Mouse (Mus musculus) left cerebral cortex, adult 11 months (tissue): ENCODE measurements around the gene Ppib.

Experiments
- DNase-seq: peaks from one replicate; pipeline ENCODE4 v3.0.0; 2022; ENCODE audit warnings: low spot score

The Ppib gene

DNA sequence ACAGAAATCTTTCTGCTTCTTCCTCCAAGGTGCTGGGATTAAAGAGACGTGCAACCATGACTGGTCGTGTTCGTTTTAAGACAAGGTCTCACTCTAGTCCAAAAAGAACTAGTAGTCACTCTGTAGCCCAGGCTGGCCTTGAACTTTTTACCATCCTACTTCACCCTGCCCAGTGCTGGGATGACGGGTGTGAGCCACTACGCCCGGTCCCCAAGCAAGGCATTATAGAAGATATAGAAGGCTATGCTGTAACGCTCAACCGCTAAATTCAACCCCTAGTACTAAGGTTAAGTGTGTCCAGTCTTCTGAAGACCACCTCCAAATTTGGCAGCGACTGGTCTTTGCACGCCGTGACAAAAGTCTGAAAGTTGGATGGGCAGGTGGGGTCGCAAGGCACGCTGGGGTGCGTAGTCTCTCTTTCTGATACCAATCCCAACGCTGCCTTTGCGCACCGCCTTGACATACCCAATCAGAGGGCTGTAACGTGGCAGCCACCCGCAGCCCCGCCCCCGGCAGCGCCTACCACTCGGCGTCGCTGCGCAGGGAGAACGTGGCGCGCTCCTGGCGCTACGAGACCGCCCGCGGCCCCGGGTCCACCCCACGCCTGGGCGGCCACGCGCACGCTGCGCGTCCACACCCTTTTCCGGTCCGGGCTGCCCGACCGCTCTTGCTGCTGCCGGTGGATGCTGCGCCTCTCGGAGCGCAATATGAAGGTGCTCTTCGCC, at the start of gene Ppib:
TSS of gene Ppib (plus strand) at position 640 of the 725 bp plus-strand sequence.
- peak; percentile 97 for DNase-seq

DNA sequence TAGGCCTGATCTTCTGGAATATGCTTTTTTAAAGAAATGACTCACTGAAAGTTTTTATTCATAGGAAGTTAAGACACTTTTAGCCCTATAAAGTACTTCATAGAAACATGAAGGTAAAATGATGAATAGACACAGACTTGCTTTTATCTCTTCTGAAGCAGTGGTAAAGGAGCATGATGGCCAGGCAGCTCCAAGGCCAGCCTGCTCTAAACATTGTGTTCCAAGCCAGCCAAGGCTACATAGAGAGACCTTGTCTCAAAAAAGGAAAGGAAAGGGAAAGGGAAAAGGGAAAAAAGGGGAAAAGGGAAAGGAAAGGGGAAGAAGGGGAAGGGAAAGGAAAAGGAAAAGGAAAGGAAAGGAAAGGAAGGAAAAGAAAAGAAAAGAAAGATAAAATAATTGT, 39.4 kb upstream of the Ppib start:
- DNase-seq = no peak

DNA sequence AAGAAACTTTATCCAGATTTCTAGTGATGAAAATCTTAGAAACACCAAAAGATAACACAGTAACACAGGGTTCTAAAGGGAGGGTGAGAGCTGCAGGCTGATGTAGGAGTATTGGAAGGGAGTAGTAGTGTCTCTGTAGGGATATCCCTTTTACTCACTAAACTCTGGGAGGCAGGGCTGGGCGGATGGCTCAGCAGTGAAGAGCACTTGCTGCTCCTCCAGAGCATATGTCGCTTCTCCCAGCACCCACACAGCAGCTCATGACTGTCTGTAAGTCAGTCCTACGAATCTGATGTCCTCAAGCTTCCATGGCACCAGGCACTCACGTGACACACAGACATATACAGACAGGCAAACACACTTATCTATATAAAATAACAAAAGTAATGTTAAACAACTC, 21.9 kb upstream of the Ppib start:
- DNase-seq = no peak

DNA sequence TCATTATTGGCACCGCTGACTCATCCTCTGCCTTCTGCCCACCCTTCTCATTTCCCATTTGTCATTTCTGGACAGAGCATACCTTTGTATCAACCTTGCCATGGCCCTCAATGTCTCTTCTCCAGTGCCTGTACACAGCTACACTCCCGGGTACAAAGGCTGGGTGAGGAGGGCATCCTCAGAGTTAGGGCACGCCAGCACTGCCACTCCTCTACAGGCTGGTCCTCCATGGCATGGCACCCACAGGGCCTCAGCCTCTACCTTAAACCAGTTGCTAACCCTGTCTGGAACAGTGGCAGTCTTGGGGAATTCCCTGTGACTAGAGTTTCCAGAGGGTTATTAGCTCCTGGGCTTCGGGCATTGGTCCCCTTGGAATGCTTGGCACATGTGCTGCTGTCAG, 21.4 kb upstream of the Ppib start:
- DNase-seq = no peak

DNA sequence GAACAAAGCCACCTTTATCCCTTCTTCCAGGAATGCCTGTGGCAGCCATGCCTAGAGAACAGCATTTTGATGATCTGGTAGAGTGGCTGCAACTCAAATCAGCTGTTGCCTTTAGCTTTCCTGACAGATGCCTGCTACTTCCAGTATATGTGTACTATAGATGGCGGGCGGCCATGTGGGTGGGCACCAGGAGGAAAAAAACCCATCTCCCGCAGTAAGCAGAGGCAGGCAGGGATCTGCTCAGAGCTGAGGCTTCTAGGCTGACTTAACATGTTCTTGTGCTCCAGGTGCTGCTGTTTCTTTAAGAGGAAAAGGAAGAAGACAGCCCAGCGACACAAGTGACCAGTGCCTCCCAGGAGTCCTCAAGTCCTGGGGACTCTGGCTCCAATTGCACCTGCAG, 20.7 kb upstream of the Ppib start:
- no peak for DNase-seq

DNA sequence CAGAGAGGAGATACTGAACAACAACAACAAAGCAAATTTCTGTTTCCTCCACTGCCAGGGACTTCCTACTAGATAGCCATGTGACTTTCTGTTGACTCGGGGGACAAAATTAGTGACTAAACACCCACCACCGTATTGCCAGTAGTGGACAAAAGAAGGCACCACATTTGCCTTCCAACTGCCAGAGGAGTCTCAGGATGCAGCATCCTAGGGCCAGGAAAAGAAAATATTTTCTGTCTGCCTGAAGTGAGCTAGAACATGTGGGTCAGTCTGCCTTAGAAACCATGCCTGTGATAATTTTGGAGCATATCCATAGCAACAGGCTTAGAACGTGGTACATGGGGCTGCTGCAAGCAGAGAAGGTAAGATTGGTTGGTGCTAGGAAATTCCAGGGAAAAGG, 19.2 kb upstream of the Ppib start:
- DNase-seq = peak; percentile 30

DNA sequence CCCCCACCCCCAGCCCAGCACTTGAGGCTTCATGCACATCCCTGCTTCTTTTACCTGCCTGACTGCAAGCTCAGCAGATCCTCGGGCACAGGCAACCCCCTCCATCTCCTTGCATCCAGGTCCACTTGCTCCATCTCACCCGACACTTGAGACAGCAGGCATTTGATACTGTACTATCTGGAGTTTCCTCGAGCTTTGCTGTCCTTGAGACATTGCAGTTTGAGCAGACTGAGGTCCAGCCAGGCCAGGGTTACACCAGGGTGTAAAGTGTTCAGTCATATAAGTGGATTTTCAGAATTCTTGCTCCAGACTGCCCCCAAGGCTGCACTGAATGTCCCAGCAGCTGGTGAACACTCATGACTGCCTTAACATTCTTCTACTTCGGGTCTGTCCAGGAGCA, 17.7 kb upstream of the Ppib start:
- DNase-seq = no peak

DNA sequence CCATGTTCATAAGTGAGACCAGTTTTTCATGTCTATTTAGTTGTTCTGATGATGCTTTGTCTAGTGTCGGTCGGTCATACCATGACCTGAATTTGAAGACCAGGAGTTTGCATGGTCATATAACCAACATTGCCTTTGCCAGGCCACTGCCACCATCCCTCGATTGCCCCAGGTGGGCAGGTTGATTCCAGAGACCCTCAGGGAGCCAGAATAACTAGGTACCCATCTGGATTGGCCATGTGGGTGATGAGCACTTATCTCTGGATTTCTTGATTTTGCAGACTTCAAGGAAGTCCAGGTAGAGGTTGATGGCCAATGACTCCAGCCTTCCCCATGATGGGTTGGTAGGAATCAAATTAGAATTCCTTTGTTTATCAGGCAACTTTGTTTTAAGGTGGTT, 16.8 kb upstream of the Ppib start:
- DNase-seq = no peak

DNA sequence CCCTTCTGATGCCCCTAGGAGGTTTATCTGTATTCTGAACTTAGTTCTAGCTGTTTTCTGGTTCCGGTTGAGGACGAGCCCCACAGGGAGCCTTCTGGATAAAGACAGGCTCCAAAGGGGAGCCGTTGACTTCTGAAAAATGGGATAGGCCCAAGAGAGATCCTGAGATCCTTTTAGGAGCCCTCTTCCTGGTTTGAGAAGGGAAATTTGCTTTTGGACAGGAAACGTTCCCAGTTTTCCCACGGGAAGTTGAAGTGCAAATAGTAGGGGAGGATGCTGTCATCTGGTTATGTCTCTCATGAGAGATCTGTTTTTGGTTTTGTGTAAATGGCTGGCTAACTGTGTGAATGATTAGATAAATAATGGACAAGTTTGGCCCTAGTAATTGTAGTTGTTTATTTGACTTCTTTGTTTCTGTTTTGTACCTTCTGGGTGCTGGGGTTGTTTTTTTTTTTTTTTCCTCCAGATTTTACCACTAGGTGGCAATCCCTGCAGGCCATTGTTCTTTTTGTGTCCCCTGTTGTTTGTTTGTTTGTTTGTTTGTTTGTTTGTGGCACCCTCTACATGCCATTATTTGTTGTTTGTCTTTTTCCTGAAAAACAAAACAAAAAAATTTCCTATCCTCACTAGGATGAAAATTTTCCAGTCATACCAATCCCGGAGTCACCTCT, 10.0 kb upstream of the Ppib start:
- DNase-seq = no peak

DNA sequence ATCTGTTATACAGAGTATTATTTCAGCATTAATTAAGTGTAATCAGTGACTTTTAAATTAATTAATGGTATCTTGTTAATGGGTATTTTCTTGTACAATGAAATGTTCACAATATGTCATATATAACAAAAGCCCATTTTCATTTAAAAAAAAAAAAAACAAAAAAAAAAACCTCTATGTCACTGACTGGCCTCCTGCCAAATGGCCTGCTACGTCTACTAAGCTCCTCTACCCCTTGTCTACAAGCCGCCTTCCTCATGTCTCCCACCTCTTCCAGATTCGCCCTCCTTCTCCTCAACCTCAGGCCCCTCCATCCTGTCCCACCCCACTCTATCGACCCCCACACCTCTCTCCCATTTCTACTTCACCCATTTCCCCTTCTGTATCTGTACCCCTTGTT, 8.5 kb upstream of the Ppib start:
- no peak for DNase-seq

DNA sequence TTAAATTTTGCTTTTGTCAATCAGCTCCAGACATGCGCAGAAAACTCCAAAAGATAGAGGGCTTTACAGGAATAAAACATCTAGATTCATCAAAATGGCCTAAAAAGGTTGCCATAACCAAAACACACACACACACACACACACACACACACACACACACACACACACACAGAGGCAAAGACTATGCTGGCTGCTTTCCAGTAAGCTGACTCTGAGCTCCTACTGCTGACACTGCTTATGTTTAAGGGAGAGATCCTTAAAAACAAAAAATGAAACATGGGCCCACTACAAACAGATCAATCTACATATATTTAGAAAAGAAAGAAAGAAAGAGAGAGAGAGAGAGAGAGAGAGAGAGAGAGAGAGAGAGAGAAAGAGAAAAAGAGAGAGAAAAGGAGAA, 7.3 kb upstream of the Ppib start:
- DNase-seq = no peak

DNA sequence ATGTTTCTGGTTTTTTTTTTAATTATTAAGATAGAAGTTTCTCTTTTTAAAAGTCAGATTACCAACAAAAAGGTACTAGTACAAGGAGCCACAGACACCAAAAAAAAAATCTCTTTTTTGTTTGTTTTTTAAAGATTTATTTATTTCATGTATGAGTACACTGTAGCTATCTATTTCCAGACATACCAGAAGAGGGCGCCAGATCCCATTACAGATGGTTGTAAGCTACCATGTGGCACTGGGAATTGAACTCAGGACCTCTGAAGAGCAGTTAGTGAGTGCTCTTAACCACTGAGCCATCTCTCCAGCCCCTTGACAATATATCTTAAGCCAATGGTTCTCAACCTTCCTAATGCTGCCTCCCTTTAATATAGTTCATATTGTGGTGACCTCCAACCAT, 6.4 kb upstream of the Ppib start:
- DNase-seq = no peak

DNA sequence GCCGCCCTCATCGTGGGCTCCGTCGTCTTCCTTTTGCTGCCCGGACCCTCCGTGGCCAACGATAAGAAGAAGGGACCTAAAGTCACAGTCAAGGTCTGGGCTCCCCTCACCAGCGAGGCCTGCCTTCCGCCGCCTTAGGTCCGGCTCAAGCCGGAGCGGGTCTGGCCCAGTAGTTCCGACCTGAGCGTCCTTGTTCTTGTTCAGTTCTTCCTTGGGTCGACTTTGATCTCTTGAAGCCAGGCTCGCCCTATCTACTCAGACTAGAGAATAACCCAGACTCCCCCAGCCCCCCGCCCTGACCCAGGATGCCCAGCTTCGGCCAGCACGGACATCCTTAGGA, 256 bp downstream of the Ppib start:
- no peak for DNase-seq

DNA sequence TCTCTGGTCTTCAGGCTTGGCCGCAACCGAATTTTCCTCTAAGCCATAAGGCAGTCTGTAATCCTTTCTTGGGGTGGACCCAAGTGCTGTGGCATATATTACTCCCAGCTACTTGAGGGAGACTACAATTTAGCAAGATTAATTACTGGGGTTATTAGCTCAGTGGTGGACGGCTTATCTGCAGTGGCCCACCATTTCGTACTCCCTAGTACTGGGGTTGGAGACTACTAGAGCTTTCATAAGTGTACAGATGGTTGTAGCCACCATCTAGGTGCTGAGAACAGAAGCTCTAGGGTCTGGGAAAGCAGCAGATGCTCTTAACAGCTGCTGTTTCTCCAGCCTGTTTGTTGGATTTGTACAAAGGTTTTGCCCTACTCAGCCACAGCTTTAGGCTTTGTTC, 964 bp downstream of the Ppib start:
- no peak for DNase-seq

DNA sequence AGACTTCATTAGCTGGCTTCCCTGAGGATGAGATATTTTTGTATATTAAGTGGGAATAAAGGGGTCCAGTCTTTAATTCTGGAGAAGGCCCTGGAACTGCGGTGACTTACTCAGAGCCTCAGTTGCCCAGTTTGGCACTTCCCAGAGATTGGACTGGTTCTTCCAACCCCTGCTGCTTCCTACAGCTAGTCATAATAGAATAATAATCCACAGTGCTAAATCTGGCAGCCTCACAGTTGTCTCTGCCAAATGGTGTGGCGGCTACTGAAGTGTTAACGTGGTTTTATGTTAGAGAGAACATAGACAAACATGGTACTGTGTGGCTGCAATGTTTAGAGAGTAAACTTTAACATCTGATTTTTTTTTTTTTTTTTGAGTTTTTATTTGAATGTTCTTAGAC, 1.6 kb downstream of the Ppib start:
- DNase-seq = no peak

DNA sequence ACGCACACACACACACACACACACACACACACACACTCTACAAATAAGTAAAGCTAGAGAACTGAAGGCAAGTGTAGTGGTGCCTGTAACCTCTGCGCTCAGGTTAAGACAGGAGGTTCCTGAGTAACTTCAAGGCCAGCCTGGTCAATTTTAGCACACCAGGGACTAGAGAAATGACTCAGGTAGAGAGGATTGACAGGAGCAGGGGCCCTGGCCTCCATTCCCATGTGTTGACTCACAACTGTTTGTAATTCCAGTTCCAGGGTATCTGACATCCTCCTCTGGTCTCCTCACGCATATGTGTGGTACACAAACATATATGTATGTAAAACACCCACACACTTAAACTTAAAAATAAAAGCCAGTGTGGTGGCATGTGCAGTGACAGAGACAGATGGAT, 3.4 kb downstream of the Ppib start:
- no peak for DNase-seq

DNA sequence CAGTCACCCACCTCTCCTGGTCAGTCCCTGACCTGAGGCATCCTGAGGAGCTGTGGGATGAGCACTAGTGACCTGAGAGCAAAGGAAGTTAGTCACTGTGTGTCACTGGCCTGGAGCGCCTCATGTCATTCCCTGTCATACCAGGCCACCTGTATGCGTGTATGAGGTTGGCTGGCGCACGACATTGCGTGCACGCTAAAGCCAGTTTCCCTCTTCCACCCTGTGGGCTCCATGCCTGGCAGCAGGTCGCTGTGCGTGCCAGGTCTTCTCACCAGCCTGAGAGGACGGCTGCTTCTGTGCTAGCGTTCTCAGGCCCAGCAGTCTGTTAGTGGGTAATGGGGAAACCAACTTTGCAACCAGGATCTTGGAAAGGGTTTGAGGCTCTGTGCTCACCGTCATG, 4.3 kb downstream of the Ppib start:
- no peak for DNase-seq

DNA sequence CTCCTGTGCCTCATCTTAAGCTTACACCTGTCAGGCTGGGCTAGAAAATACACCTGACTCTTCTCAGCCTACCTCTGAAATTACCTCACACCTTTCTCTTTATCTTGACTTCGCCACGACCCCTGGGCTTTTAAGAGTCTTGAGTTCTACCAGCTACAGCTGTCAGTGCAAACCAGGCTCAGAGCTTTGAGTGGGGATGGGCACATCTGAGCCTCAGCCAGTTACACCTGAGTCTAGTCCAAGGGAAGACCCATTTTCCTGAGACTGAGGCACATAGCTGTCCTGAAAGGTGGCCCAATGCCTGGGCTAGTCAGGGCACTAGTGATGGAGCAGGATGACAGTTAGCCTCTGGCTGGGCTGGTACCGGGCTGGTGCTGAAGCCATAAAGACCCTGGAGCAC, 6.8 kb downstream of the Ppib start:
- DNase-seq = no peak

DNA sequence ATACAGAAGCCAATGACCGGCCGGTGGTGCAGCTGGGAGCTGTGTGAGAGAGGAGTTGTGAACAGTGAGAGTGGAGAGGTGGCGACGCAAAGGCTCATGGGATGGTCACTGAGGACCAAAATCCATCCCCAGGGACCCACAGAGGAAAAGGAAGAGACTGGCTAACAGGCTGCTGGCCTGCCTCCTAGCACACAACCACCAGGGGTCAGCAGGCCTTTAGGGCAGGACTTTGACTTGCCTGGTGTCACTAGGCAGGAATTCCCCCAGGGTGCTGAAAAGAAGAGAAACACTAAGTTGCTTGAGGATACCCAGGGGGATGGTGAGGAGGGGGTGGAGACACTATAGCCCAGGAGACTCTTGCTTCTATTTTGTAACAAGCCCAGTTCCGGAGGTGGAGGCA, 7.5 kb downstream of the Ppib start:
- no peak for DNase-seq

DNA sequence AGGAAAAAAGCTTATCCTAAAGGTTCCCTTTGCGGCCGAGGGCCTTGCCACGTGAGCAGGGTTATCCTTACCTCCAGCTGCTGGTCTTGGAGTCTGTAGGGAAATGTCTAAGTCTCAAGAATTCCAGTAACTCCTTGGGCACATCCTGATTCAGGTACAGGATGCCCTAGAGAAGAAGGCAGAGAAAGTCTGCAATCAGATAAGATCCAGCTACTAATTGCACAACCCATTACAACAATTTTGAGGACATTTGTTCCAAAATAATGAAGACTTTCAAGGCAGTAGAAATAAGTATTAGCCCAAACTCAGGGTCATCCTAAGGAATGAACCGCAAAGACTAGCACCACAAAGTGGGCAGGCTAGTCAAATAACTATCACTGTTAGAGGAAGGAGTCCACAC, 8.0 kb downstream of the Ppib start:
- DNase-seq = no peak

DNA sequence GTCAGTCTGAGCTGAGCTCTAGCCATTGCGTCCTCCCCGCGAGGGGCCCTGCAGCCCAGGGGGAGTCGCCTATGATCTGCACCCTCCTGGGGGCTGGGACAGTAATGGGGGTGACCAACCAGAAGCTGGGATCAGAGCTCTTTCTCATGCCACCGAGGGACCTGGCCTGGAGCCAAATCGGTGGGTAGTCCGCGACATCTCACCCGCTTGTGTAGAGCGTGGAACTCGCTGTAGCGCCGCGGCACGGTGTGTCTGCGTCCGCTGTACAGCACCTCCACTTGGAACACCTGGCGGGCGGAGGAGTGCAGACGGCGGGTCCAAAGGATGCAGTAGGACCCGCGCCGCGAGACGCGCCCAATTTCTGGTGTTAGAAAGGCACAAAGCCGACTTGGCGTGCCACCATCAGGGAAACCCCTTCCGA, 9.0 kb downstream of the Ppib start:
- no peak for DNase-seq

DNA sequence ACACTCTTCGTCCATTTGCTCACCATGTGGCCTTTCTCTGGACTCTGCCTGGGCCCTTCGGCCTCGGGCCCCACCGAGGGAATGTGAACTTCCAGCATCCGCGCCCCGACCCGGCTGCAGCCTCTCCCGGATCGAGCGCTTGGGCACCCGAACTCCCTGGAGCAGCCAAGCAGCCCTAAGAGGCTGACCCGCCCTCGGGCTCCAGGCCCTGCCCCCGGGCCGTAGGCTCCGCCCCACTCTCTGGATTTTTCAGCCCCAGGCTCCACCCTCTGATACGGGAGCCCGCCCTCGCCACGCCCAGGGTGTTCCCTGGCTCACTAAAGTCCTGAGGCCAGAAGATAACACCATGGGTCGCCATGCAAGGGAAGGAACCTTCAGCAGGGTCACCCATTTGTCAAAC, 9.6 kb downstream of the Ppib start, which contains the start of gene Snx22:
TSS of gene Snx22 (minus strand) at position 137 of the 400 bp plus-strand sequence.
- peak; percentile 53 for DNase-seq

DNA sequence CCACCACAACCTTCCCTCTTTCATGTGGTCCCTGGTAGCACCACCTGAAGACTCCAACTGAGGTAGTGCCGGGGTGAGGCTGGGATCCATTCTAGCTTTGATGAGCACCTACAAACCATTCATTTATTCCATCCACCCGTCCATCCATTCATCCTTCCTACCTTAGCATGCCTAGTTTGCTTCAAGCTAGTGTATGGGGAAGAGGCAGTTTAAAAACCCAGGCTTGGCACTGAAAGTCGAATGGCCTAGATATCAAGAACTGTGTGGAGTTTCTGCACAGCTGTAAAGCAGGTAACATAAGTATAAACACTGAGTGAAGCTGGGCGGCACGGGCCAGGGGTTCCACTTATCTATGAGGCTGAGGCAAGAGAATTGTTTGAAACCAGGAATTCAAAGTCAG, 10.1 kb downstream of the Ppib start:
- no peak for DNase-seq

DNA sequence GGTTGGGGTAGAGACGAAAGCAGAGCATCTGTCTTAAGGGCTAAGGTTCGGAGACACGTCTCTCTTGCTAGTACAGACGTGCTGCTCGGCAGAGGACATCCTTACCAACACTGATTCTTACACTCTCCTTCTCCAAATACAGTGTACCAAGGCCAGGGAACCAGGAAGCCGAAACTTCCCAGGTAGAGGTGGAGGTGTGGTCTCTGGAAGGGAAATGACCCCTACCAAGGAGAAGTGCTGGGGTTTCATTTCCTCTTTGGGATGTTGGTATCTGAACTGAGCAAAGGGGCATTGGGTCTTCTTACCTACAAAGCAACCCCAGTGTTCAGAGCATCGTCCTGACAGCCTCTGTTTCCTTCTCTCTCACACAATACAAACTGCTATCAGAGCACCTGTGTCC, 12.7 kb downstream of the Ppib start:
- no peak for DNase-seq
